In the genomic region with DNA sequence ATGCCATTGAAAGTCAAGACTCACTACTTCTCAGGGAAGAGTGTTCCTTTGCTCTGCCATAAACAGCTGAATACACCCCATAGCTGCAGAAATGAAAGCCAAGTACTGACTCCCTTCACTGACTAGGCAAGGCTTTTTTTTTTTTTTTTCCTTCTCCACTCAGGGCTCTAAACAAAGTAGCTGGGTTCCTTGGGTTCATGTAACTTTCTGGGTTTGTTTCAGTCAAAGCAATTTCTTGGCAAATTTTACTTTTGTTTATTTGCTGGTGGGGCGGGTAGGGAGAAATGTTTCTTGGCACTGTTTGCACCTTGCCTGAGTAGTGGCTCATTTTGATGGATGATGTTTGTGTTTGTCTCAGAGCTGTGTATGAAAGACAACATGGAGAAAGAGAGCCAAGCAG, we compare ENCODE assay signal across 16 mouse cellular contexts.
"Had no signal": no experiment of that assay in that cellular context is flagged by ENCODE, and none has a peak within 500 bp of the region (broad histone marks: within the 10 kb centered on the region; RNA-seq: fewer than 3 reads in every experiment).

No protein-coding gene starts in this region.

- H3K9ac ChIP-seq: neural tube, embryonic 12.5 days; neural tube, embryonic 13.5 days; neural tube, embryonic 15.5 days; stomach, embryonic 15.5 days had no signal

- H3K27ac ChIP-seq: neural tube, embryonic 12.5 days; neural tube, embryonic 13.5 days; neural tube, embryonic 15.5 days; stomach, embryonic 15.5 days; stomach, postnatal 0 days had no signal

- H3K9me3 ChIP-seq: neural tube, embryonic 12.5 days; neural tube, embryonic 13.5 days; neural tube, embryonic 15.5 days; stomach, embryonic 15.5 days had no signal

- H3K36me3 ChIP-seq: neural tube, embryonic 12.5 days; neural tube, embryonic 13.5 days; neural tube, embryonic 15.5 days; stomach, embryonic 15.5 days had no signal

- H3K4me1 ChIP-seq: neural tube, embryonic 12.5 days; neural tube, embryonic 13.5 days; neural tube, embryonic 15.5 days; stomach, embryonic 15.5 days had no signal

- H3K4me2 ChIP-seq: neural tube, embryonic 12.5 days; neural tube, embryonic 13.5 days; neural tube, embryonic 15.5 days; stomach, embryonic 15.5 days had no signal

- H3K27me3 ChIP-seq: neural tube, embryonic 12.5 days; neural tube, embryonic 13.5 days; neural tube, embryonic 15.5 days; stomach, embryonic 15.5 days had no signal

- H3K4me3 ChIP-seq: neural tube, embryonic 12.5 days; neural tube, embryonic 13.5 days; neural tube, embryonic 15.5 days; stomach, embryonic 15.5 days had no signal

- DNase-seq: retina, postnatal 1 day; right cerebral cortex, adult 18-20 months; right cerebral cortex, postnatal 14 days; right cerebral cortex, postnatal 25 days; right cerebral cortex, postnatal 4 days; spleen, adult 18-20 months; thymus, adult 18-20 months; thymus, adult 2 months; thymus, postnatal 14 days; thymus, postnatal 25 days; thymus, postnatal 36 days had no signal
